Mouse (Mus musculus) heart, postnatal 0 days (tissue): ENCODE measurements at regions not wholly inside any gene's neighbourhood (a gene's known extent, or its start where the extent isn't known, plus 50 kb on each side); places are given as distances from the start of the nearest gene placed in this dataset.

Experiments
- ATAC-seq: fragments of 200-750 bp; cut with Nextera tagmentation; 2 replicates; pipeline ENCODE4 v1.8.0; 2017; ENCODE audit warnings: low read depth, moderate number of reproducible peaks, moderate library complexity; ENCODE audit not compliant: insufficient read depth
- DNase-seq: peaks from one replicate; pipeline ENCODE4 v3.0.0-alpha.2; 2016; ENCODE audit warnings: low spot score
- H3K27ac ChIP-seq: fragments of 300-500 bp; sonication (generic); 2 replicates; pipeline ENCODE4 v1.5.1; 2014; ENCODE audit warnings: low read depth, mild to moderate bottlenecking
- H3K27me3 ChIP-seq: fragments of 300-500 bp; sonication (generic); 2 replicates; pipeline ENCODE4 v1.6.1; 2014; ENCODE audit warnings: low read length, mixed read lengths; ENCODE audit not compliant: control insufficient read depth, insufficient read depth
- H3K36me3 ChIP-seq: fragments of 300-500 bp; sonication (generic); replicated peaks from 2 replicates; pipeline ENCODE4 v1.6.1; 2014; ENCODE audit warnings: low read length, mixed read lengths; ENCODE audit not compliant: control insufficient read depth, insufficient read depth
- H3K4me1 ChIP-seq: fragments of 300-500 bp; sonication (generic); 2 replicates; pipeline ENCODE4 v1.6.1; 2014; ENCODE audit warnings: antibody characterized with exemption; ENCODE audit not compliant: control insufficient read depth, insufficient read depth
- H3K4me2 ChIP-seq: fragments of 300-500 bp; sonication (generic); 2 replicates; pipeline ENCODE4 v1.6.1; 2014; ENCODE audit warnings: low read depth, mild to moderate bottlenecking, low read length, moderate library complexity
- H3K4me3 ChIP-seq: fragments of 300-500 bp; sonication (generic); 2 replicates; pipeline ENCODE4 v1.5.1; 2014; ENCODE audit warnings: low read depth, low read length
- H3K9ac ChIP-seq: fragments of 300-500 bp; sonication (generic); replicated peaks from 2 replicates; pipeline ENCODE4 v1.6.1; 2014; ENCODE audit warnings: low read depth, low read length, mixed read lengths
- H3K9me3 ChIP-seq: fragments of 300-500 bp; sonication (generic); replicated peaks from 2 replicates; pipeline ENCODE4 v1.6.1; 2016; ENCODE audit warnings: low read length; ENCODE audit not compliant: control insufficient read depth
- CTCF ChIP-seq: IDR thresholded peaks from 2 replicates; pipeline ENCODE4 v1.5.1; 2016; ENCODE audit warnings: antibody characterized with exemption, control low read depth, low read depth
- EP300 ChIP-seq: IDR thresholded peaks from 2 replicates; pipeline ENCODE4 v1.6.1; 2016; ENCODE audit warnings: antibody characterized with exemption, low read depth
- WGBS: fragments of 180-500 bp; shearing (Covaris S2); extraction: QIAGEN DNeasy Blood & Tissue Kit; methylation state at CpG from one replicate; pipeline ENCODE4 v1.1.7; 2014; 5-methylcytosine and 5-hydroxymethylcytosine counted together

- WGBS, result 69% methylated on average over 5 of the region's 5 CpGs
These were observed 238.1 kb upstream of the Nr2f2 start for GRCm38 (mm10) chr7:70604471-70605174.

DNA sequence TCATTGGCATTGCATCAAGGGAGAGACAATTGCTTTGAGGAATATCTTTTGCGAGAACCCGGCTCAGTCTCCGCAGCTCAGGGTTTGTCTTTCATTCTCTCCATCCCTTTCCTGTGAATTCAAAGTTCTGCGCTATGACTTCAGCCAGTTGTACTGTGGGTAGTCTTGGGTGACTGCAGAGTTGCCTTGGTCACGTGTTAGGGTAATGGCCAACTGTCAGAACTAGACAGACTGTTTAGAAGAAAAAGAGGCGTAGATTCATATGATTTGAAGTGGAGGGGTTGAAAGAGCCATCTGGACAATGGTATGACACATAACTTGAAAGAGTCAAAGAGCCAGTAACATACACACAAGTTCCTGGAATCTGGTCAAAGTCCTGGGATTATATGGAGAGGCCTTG is 226.5 kb upstream of the Nr2f2 start:
- no peak for ATAC-seq
- H3K36me3 ChIP-seq, result no peaks in the 10 kb centered on the region
- WGBS, result 89% methylated on average over 6 of the region's 6 CpGs
- H3K9ac ChIP-seq, result no peak overlapping the region
- peaks cover 5% of the 10 kb centered on the region; the same call in 1 of the 2 replicates for H3K4me1 ChIP-seq
- no peak overlapping the region for H3K4me3 ChIP-seq
- TF ChIP-seq EP300, result no peak
- no peak for TF ChIP-seq CTCF
- H3K4me2 ChIP-seq, result no peak overlapping the region
- H3K27ac ChIP-seq, result no peak overlapping the region
- DNase-seq, result no peak
- no peaks in the 10 kb centered on the region for H3K27me3 ChIP-seq
- H3K9me3 ChIP-seq, result no peaks in the 10 kb centered on the region

More at GRCm38 (mm10) chr7:70604471-70605174, 238.1 kb upstream of the Nr2f2 start:
- Histone ChIP-seq H3K9me3 (no peaks in the 10 kb centered on the region), H3K4me2 (no peak overlapping the region), H3K9ac (no peak overlapping the region), H3K4me3 (no peak overlapping the region), H3K27ac (no peak overlapping the region), H3K36me3 (no peaks in the 10 kb centered on the region), H3K4me1 (no peaks in the 10 kb centered on the region), H3K27me3 (no peaks in the 10 kb centered on the region)
- TF ChIP-seq EP300, result no peak
- ATAC-seq (no peak), DNase-seq (no peak)

- Histone ChIP-seq H3K27ac (no peak overlapping the region), H3K4me2 (peak overlapping the region; percentile 24; the same call in 1 of the 2 replicates), H3K9me3 (no peaks in the 10 kb centered on the region), H3K9ac (no peak overlapping the region), H3K4me1 (peaks cover 5% of the 10 kb centered on the region; the same call in 1 of the 2 replicates), H3K4me3 (no peak overlapping the region), H3K36me3 (no peaks in the 10 kb centered on the region), H3K27me3 (no peaks in the 10 kb centered on the region)
- ATAC-seq (no peak), DNase-seq (no peak)
- TF ChIP-seq EP300 (no peak), CTCF (no peak)
- whole genome bisulfite sequencing, result 35% methylated on average over 13 of the region's 13 CpGs
These were observed 225.1 kb upstream of the Nr2f2 start for GRCm38 (mm10) chr7:70591361-70592256.

DNA sequence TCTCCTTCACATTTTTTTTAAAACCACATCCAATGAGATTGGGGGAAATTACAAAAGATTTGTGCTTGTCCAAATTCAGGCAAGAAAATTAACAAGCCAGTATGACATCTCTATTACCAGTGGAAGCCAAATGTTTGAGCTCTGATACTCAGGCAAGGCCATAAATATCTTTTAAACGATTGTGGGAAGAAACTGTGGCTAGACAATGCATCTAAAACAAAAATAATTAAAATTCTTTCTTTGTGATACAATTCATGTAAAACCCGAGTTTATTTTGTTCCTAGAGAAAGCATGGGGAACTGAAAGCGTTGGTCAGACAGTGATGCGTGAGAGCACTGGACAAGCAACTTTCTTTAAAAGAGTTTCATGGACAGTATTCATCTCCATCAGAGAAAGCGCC is 223.2 kb upstream of the Nr2f2 start:
- H3K9ac ChIP-seq, result no peak overlapping the region
- DNase-seq (no peak), ATAC-seq (no peak)
- no peaks in the 10 kb centered on the region for H3K36me3 ChIP-seq
- no peaks in the 10 kb centered on the region for H3K9me3 ChIP-seq
- no peak overlapping the region for H3K4me2 ChIP-seq
- H3K27me3 ChIP-seq, result no peaks in the 10 kb centered on the region
- no peak overlapping the region for H3K4me3 ChIP-seq
- H3K4me1 ChIP-seq, result peaks cover 5% of the 10 kb centered on the region; the same call in 1 of the 2 replicates
- 75% methylated on average over 5 of the region's 5 CpGs for WGBS
- TF ChIP-seq CTCF (no peak), EP300 (no peak)
- H3K27ac ChIP-seq, result no peak overlapping the region

DNA sequence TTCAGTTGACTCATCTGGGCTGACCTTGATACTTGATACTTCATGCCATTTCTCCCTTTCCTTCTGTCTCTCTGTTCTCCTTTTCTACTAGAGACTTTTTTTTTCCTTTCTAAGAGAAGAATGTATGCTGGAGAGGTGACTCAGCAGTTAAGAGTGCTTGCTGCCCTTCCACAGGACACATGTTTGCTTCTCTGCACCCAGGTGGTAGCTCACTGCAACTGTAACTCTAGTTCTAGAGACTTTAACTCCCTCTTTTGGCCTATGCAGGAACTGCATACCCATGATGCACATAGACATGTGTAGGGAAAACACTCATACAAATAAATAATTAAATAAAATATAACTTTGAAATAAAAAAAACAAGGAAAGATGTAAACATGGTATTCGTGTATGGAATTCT is 221.5 kb upstream of the Nr2f2 start:
- Histone ChIP-seq H3K4me3 (no peak overlapping the region), H3K36me3 (no peaks in the 10 kb centered on the region), H3K27me3 (no peaks in the 10 kb centered on the region), H3K27ac (no peak overlapping the region), H3K9me3 (no peaks in the 10 kb centered on the region), H3K9ac (no peak overlapping the region), H3K4me2 (no peak overlapping the region), H3K4me1 (peaks cover 5% of the 10 kb centered on the region; the same call in 1 of the 2 replicates)
- 82% methylated on average over 1 of the region's 1 CpGs for WGBS
- ATAC-seq (no peak), DNase-seq (no peak)
- no peak for TF ChIP-seq EP300
- no peak for TF ChIP-seq CTCF
